Mouse (Mus musculus): ENCODE data around the gene Aldh16a1. TPM values are rescaled to one million over a fixed set of nuclear protein-coding genes. Genes with fewer than 3 reads are reported as not detected.
A peak's percentile ranks its signal among the peaks of the same experiment; 100 is the strongest.
"Not testable (repeated sequence)": the region's sequence is repeated elsewhere in the genome, so short reads cannot be mapped to it uniquely, and the experiment has no call there.

The Aldh16a1 gene
- polyA plus RNA-seq, 1 experiment from 2014 or later: 69.3 TPM

DNA sequence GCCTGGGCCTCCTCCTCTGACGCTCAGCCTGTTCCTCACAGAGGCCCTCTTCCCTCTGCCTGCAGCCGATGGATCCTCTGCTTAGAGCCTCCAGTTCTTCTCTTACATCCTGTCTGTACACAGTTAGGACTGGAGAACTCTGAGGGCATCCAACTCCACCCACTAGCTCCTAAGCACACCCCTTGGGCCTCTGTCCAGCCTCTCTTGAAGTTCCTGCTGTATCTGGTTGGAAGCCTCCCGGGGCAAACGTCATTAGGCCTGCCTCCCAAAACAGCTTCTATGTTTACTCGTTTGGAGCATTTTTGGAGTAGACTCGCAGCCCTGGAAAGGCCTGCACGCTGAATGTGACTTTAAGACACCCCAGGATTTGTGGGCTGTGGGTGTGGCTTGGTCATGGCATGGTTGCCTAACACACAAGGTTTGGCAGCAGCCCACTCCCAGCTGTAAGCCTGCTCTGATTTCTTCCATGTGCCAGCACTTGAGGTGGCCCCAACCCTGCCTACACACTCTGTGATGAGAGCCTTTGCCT lies 50.7 kb downstream of the Aldh16a1 start, which contains the start of gene Fcgrt:
Fcgrt (minus strand) TSS at position 200 of the 529 bp plus-strand sequence.
- Histone ChIP-seq H3K9ac (peak within 1 kb of the TSS; percentile 45), H3K4me2 (peak within 1 kb of the TSS; percentile 60), H3K27ac (peak within 1 kb of the TSS; percentile 95), H3K27me3 (no peaks in the 10 kb centered on the region), H3K36me3 (peaks cover 4% of the 10 kb centered on the region; the same call in 1 of the 2 replicates), H3K4me1 (peaks cover 38% of the 10 kb centered on the region), H3K4me3 (replicated peaks) (peak within 1 kb of the TSS; percentile 43), H3K9me3 (replicated peaks) (no peaks in the 10 kb centered on the region)
- peak; percentile 96 for ATAC-seq (replicated peaks; ENCODE audit: low FRiP score)
- 9% methylated on average over 7 of the region's 7 CpGs for WGBS

DNA sequence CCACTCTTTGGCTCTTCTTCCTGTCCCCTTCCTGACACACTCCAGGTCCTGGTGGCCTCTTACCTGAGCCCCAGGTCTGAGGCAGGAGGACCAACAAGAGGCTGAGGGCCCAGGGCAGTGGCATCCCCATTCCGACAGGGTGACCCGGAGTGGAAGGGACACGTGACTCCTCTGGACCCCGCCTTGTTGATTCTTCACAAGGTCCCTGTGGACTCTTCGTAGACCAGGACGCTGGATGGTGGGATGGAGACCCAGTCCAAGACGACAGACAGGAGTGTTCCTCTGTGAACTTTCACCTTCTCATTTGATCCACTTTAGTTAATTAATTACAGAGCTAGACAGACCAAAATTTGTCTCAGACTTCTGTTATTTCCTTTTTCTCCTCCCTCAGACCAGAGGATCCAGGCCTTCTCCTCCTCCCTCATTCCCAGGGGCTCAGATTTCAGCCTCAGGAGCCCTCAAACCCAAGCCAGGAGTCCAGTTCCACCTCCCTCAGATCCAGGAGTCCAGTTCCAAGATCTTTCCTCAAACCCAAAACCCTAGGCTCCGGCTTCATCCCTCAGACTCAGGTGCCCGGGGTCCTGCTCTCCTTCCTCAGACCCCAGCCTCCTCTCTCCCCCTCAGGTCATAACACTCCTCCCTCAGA lies 51.3 kb downstream of the Aldh16a1 start:
- Histone ChIP-seq H3K9ac (peak overlapping the region; percentile 45), H3K9me3 (replicated peaks) (no peaks in the 10 kb centered on the region), H3K36me3 (peaks cover 8% of the 10 kb centered on the region; the same call in 1 of the 2 replicates), H3K27me3 (no peaks in the 10 kb centered on the region), H3K27ac (peak overlapping the region; percentile 95), H3K4me3 (replicated peaks) (peak overlapping the region; percentile 43), H3K4me2 (peak overlapping the region; percentile 60), H3K4me1 (peaks cover 38% of the 10 kb centered on the region)
- 23% methylated on average over 9 of the region's 9 CpGs for WGBS
- ATAC-seq (replicated peaks; ENCODE audit: low FRiP score): peak; percentile 57

DNA sequence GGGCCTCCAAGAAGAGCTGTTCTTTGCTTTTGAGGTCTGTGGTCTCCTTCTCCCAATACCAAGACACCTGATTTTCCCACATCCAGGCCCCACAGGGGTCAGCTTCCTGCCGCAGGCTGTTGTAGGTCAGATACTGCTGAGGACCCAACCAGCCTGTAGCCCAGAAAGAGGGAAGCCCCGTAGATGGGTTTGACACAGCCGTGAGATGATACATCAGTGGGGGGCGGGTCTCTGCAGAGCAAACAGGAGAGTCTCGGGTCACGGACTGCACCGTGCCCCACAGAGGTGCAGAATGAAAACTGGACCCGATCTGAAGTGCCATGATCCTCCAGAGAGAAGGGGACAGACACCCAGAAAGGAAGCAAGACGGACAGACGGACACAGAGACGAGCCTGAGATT lies 51.9 kb downstream of the Aldh16a1 start:
- H3K4me3 ChIP-seq (replicated peaks): peak overlapping the region; percentile 43
- H3K36me3 ChIP-seq: peaks cover 8% of the 10 kb centered on the region; the same call in 1 of the 2 replicates
- no peak overlapping the region for H3K9ac ChIP-seq
- H3K4me2 ChIP-seq: peak overlapping the region; percentile 60
- ATAC-seq (replicated peaks; ENCODE audit: low FRiP score): no peak
- no peaks in the 10 kb centered on the region for H3K27me3 ChIP-seq
- H3K9me3 ChIP-seq (replicated peaks): no peaks in the 10 kb centered on the region
- H3K27ac ChIP-seq: peak overlapping the region; percentile 95
- peaks cover 41% of the 10 kb centered on the region for H3K4me1 ChIP-seq
- WGBS: 65% methylated on average over 11 of the region's 11 CpGs

DNA sequence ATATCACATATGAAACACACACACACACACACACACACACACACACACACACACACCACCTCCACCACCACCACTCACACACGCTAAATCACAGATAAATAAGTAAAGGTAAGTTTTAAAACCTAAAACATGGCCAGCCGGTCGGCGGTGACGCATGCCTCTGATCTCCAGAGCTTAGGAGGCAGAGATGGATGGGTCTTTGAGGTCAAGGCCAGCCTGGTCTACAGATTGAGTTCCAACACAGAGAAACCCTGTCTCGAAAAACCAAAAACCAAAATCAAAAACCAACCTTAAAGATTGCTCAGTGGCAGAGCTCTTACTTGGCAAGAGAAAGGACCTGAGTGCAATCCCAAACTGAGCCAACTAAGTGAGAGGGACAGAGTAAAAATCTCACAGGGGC lies 54.3 kb downstream of the Aldh16a1 start:
- Histone ChIP-seq H3K4me3 (replicated peaks) (no peak overlapping the region), H3K4me1 (peaks cover 41% of the 10 kb centered on the region), H3K27ac (no peak overlapping the region), H3K9ac (no peak overlapping the region), H3K27me3 (no peaks in the 10 kb centered on the region), H3K9me3 (replicated peaks) (no peaks in the 10 kb centered on the region), H3K4me2 (no peak overlapping the region), H3K36me3 (peaks cover 13% of the 10 kb centered on the region)
- ATAC-seq (replicated peaks; ENCODE audit: low FRiP score): no peak
- WGBS: 67% methylated on average over 6 of the region's 6 CpGs

DNA sequence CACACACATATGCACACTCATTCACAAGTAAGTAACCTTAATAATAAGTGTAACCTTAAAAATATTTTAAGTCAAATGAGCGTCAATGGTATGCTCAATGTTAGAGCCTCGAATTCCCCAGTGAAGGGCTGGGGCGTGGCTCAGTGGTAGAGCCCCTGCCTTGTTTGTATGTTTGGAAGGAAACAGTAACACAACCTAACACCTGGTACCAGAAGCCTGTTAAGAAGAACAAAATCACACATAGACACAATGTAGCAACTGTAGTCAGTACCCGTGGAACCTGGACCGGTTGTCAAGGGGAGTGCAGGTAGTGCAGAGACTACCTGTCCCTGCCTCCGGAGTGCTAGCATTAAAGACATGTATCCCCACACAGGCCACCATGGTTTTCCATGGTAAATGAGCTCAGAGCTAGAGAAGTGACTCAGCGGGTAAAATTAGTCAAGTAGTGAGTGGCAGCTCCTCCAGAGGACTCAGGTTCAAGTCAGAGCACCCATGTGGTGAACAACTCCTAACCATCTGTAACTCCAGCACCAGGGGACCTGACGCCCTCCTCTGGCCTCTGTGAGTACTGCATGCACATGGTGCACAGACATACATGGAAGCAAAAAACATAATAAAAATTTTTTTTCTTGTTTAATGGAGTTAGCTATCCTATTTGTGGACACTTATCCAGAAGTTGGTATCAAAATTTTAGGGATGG lies 55.7 kb downstream of the Aldh16a1 start:
- WGBS: 93% methylated on average over 8 of the region's 8 CpGs

DNA sequence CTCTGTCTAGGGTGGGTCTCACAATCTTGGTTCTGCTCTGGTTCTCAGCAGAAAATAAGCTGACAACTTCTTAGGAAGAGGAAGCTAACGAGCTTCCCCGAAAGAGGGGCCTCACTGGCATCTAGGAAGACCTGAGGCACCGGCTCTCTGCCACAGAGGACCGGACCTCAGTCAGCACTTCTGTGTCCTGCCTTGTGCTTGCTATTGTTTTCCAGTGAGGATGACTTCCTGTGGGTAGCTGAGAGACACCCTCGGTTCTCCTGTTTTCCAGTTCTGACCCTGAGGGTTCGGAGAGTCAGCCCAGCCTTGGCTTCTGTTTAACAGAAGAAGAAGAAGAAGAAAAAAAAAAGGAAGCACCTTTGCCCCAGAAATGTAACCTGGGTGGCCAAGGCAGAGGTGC lies 56.9 kb downstream of the Aldh16a1 start:
- 55% methylated on average over 6 of the region's 6 CpGs for WGBS
- Histone ChIP-seq H3K4me1 (peaks cover 44% of the 10 kb centered on the region), H3K36me3 (peaks cover 13% of the 10 kb centered on the region), H3K4me2 (no peak overlapping the region), H3K9ac (no peak overlapping the region), H3K4me3 (replicated peaks) (no peak overlapping the region), H3K27ac (peak overlapping the region; percentile 67), H3K27me3 (no peaks in the 10 kb centered on the region), H3K9me3 (replicated peaks) (no peaks in the 10 kb centered on the region)
- ATAC-seq (replicated peaks; ENCODE audit: low FRiP score): no peak

More for the DNA sequence above, 55.7 kb downstream of the Aldh16a1 start:
- no peak overlapping the region for H3K4me3 ChIP-seq (replicated peaks)
- peaks cover 46% of the 10 kb centered on the region for H3K4me1 ChIP-seq
- no peaks in the 10 kb centered on the region for H3K27me3 ChIP-seq
- peaks cover 13% of the 10 kb centered on the region for H3K36me3 ChIP-seq
- ATAC-seq (replicated peaks; ENCODE audit: low FRiP score): no peak
- no peak overlapping the region for H3K4me2 ChIP-seq
- no peak overlapping the region for H3K9ac ChIP-seq
- H3K9me3 ChIP-seq (replicated peaks): no peaks in the 10 kb centered on the region
- no peak overlapping the region for H3K27ac ChIP-seq

- not testable (repeated sequence) for H3K4me2 ChIP-seq; ATAC-seq (replicated peaks; ENCODE audit: low FRiP score); H3K27ac ChIP-seq; H3K27me3 ChIP-seq; H3K9ac ChIP-seq; H3K9me3 ChIP-seq (replicated peaks); H3K4me3 ChIP-seq (replicated peaks)
- WGBS: 94% methylated on average over 14 of the region's 14 CpGs
- H3K36me3 ChIP-seq: peaks cover 13% of the 10 kb centered on the region
- H3K4me1 ChIP-seq: peaks cover 41% of the 10 kb centered on the region
These were observed 58.4 kb downstream of the Aldh16a1 start for GRCm38 (mm10) chr7:45095965-45096364.

- Histone ChIP-seq H3K27me3 (no peaks in the 10 kb centered on the region), H3K36me3 (peaks cover 13% of the 10 kb centered on the region)
- 70% methylated on average over 6 of the region's 6 CpGs for WGBS
These were observed 59.0 kb downstream of the Aldh16a1 start for GRCm38 (mm10) chr7:45095367-45095766.

GRCm38 (mm10) chr7:45094121-45094520 lies 60.3 kb downstream of the Aldh16a1 start:
- H3K9ac ChIP-seq: no peak overlapping the region
- no peaks in the 10 kb centered on the region for H3K9me3 ChIP-seq (replicated peaks)
- peak overlapping the region; percentile 28; the same call in 1 of the 2 replicates for H3K4me2 ChIP-seq
- 0 out of 2 replicates have a peak, but pooled peaks have one; percentile 3 for ATAC-seq (replicated peaks; ENCODE audit: low FRiP score)
- 0 out of 2 replicates have a peak overlapping the region, but pooled peaks have one; percentile 2 for H3K4me3 ChIP-seq (replicated peaks)
- no peaks in the 10 kb centered on the region for H3K27me3 ChIP-seq
- H3K4me1 ChIP-seq: peaks cover 53% of the 10 kb centered on the region
- 7% methylated on average over 7 of the region's 7 CpGs for WGBS
- H3K36me3 ChIP-seq: peaks cover 18% of the 10 kb centered on the region
- peak overlapping the region; percentile 91 for H3K27ac ChIP-seq

More at GRCm38 (mm10) chr7:45095367-45095766, 59.0 kb downstream of the Aldh16a1 start:
- Histone ChIP-seq H3K4me2 (no peak overlapping the region), H3K9ac (no peak overlapping the region), H3K27ac (peak overlapping the region; percentile 91), H3K4me3 (replicated peaks) (no peak overlapping the region), H3K4me1 (peaks cover 47% of the 10 kb centered on the region), H3K9me3 (replicated peaks) (no peaks in the 10 kb centered on the region)
- ATAC-seq (replicated peaks; ENCODE audit: low FRiP score): no peak

GRCm38 (mm10) chr7:45093516-45093905 lies 60.9 kb downstream of the Aldh16a1 start:
- no peaks in the 10 kb centered on the region for H3K27me3 ChIP-seq
- 0 out of 2 replicates have a peak overlapping the region, but pooled peaks have one; percentile 17 for H3K9ac ChIP-seq
- WGBS: 22% methylated on average over 18 of the region's 18 CpGs
- H3K4me2 ChIP-seq: peak overlapping the region; percentile 28; the same call in 1 of the 2 replicates
- ATAC-seq (replicated peaks; ENCODE audit: low FRiP score): no peak
- H3K27ac ChIP-seq: peak overlapping the region; percentile 91
- no peaks in the 10 kb centered on the region for H3K9me3 ChIP-seq (replicated peaks)
- H3K4me3 ChIP-seq (replicated peaks): 0 out of 2 replicates have a peak overlapping the region, but pooled peaks have one; percentile 2
- H3K4me1 ChIP-seq: peaks cover 53% of the 10 kb centered on the region
- peaks cover 17% of the 10 kb centered on the region for H3K36me3 ChIP-seq

GRCm38 (mm10) chr7:45092828-45093515 lies 61.4 kb downstream of the Aldh16a1 start:
- peaks cover 21% of the 10 kb centered on the region for H3K36me3 ChIP-seq
- no peak overlapping the region for H3K9ac ChIP-seq
- peaks cover 53% of the 10 kb centered on the region for H3K4me1 ChIP-seq
- peak overlapping the region; percentile 28 for H3K4me2 ChIP-seq
- H3K9me3 ChIP-seq (replicated peaks): no peaks in the 10 kb centered on the region
- no peaks in the 10 kb centered on the region for H3K27me3 ChIP-seq
- WGBS: 38% methylated on average over 12 of the region's 12 CpGs
- peak overlapping the region; percentile 91 for H3K27ac ChIP-seq
- no peak overlapping the region for H3K4me3 ChIP-seq (replicated peaks)
- no peak for ATAC-seq (replicated peaks; ENCODE audit: low FRiP score)
